Mouse (Mus musculus) spleen, postnatal 36 days (tissue): ENCODE measurements around the gene Slc35f3.

Experiments
- DNase-seq, 2 experiments: peaks; one replicate each; pipeline ENCODE4 v3.0.0; 2022; ENCODE audit warnings: low spot score in 2 of 2, mixed read lengths in 1 of 2

The Slc35f3 gene

GRCm38 (mm10) chr8:126298296-126299093, at the start of gene Slc35f3:
TSS of gene Slc35f3 (plus strand) at chr8:126298558.
- no peak for DNase-seq

- DNase-seq, result no peak
Observed at GRCm38 (mm10) chr8:126250486-126250885, 47.9 kb upstream of the Slc35f3 start.

- DNase-seq, result no peak
Observed at GRCm38 (mm10) chr8:126256585-126257391, 41.6 kb upstream of the Slc35f3 start.

GRCm38 (mm10) chr8:126257392-126257681, 41.0 kb upstream of the Slc35f3 start:
- DNase-seq, result no peak

- peak; percentile 29 to 43 for DNase-seq
Observed at GRCm38 (mm10) chr8:126258175-126258781, 40.1 kb upstream of the Slc35f3 start.

- no peak for DNase-seq
Observed at GRCm38 (mm10) chr8:126265186-126265585, 33.2 kb upstream of the Slc35f3 start.

- no peak for DNase-seq
Observed at GRCm38 (mm10) chr8:126267118-126267517, 31.2 kb upstream of the Slc35f3 start.

GRCm38 (mm10) chr8:126269733-126270132, 28.6 kb upstream of the Slc35f3 start:
- DNase-seq, result no peak

- no peak for DNase-seq
Observed at GRCm38 (mm10) chr8:126272445-126272844, 25.9 kb upstream of the Slc35f3 start.

GRCm38 (mm10) chr8:126273066-126273465, 25.3 kb upstream of the Slc35f3 start:
- DNase-seq, result no peak

- DNase-seq, result no peak
Observed at GRCm38 (mm10) chr8:126274866-126275360, 23.4 kb upstream of the Slc35f3 start.

GRCm38 (mm10) chr8:126275886-126276285, 22.5 kb upstream of the Slc35f3 start:
- no peak for DNase-seq

- no peak for DNase-seq
Observed at GRCm38 (mm10) chr8:126291951-126292350, 6.4 kb upstream of the Slc35f3 start.

- peak in 1 of 2 experiments; percentile 4 for DNase-seq
Observed at GRCm38 (mm10) chr8:126297284-126297845, 993 bp upstream of the Slc35f3 start.

GRCm38 (mm10) chr8:126299333-126299732, 975 bp downstream of the Slc35f3 start:
- no peak for DNase-seq

- no peak for DNase-seq
Observed at GRCm38 (mm10) chr8:126300350-126300749, 2.0 kb downstream of the Slc35f3 start.

- no peak for DNase-seq
Observed at GRCm38 (mm10) chr8:126301580-126301979, 3.2 kb downstream of the Slc35f3 start.

- no peak for DNase-seq
Observed at GRCm38 (mm10) chr8:126307164-126307563, 8.8 kb downstream of the Slc35f3 start.

- no peak for DNase-seq
Observed at GRCm38 (mm10) chr8:126309015-126309414, 10.7 kb downstream of the Slc35f3 start.

GRCm38 (mm10) chr8:126324931-126325330, 26.6 kb downstream of the Slc35f3 start:
- no peak for DNase-seq

- no peak for DNase-seq
Observed at GRCm38 (mm10) chr8:126326136-126326535, 27.8 kb downstream of the Slc35f3 start.

GRCm38 (mm10) chr8:126326731-126327130, 28.4 kb downstream of the Slc35f3 start:
- no peak for DNase-seq
